Mouse (Mus musculus): Measurements from ENCODE around the gene Ssmem1.

- TF ChIP-seq EP300 (IDR thresholded peaks at IDR 0.05; ENCODE audit: low read depth) (no peak), CTCF (IDR thresholded peaks at IDR 0.05; ENCODE audit: low read depth) (no peak)
Observed at GRCm38 (mm10) chr6:30554621-30555170, 45.0 kb downstream of the Ssmem1 start.

All from liver, postnatal 0 days (tissue).